Mouse (Mus musculus) ES-Bruce4 (cell line): ENCODE results near the gene Scfd2.

Experiments
- CTCF ChIP-seq: IDR thresholded peaks from one replicate; pipeline ENCODE4 v1.8.1; 2011; ENCODE audit warnings: low read depth, low read length
- POLR2A ChIP-seq: IDR thresholded peaks from one replicate; pipeline ENCODE4 v1.8.1; 2011; ENCODE audit warnings: low read length; ENCODE audit not compliant: insufficient read depth

- TF ChIP-seq CTCF (no peak), POLR2A (no peak)
Observed at GRCm38 (mm10) chr5:74301443-74301842, 230.1 kb downstream of the Scfd2 start.
